Mouse (Mus musculus): ENCODE results near the gene 4930544D05Rik.

- TF ChIP-seq POLR2A (IDR thresholded peaks at IDR 0.05; ENCODE audit: low read depth, low read length) (no peak), CTCF (IDR thresholded peaks at IDR 0.05; ENCODE audit: borderline replicate concordance, insufficient read depth, low read length) (no peak)
Observed at GRCm38 (mm10) chr11:70646259-70646555, 30.6 kb downstream of the 4930544D05Rik start.
